Mouse (Mus musculus) kidney, adult 2 months (tissue): ENCODE results near the gene Gast. TPM values are rescaled to one million over a fixed set of nuclear protein-coding genes. Genes with fewer than 3 reads are reported as not detected.
A peak's percentile ranks its signal among the peaks of the same experiment; 100 is the strongest.
"Not testable (repeated sequence)": the region's sequence is repeated elsewhere in the genome, so short reads cannot be mapped to it uniquely, and the experiment has no call there.

Experiments used
- DNase-seq: peaks from one replicate; pipeline ENCODE4 v3.0.0; 2021
- H3K27ac ChIP-seq: fragments of 200-500 bp; 2 replicates; pipeline ENCODE4 v1.5.1; 2012; ENCODE audit warnings: low read depth, low read length, control low read depth, inconsistent platforms; ENCODE audit not compliant: insufficient read depth
- H3K27me3 ChIP-seq: fragments of 200-500 bp; replicated peaks from 2 replicates; pipeline ENCODE4 v1.6.1; 2012; ENCODE audit warnings: mild to moderate bottlenecking, moderate library complexity, low read length, inconsistent platforms; ENCODE audit not compliant: control insufficient read depth, insufficient read depth
- H3K36me3 ChIP-seq: fragments of 200-500 bp; 2 replicates; pipeline ENCODE4 v1.6.1; 2012; ENCODE audit warnings: mild to moderate bottlenecking, moderate library complexity, low read length, inconsistent platforms; ENCODE audit not compliant: control insufficient read depth, insufficient read depth
- H3K4me1 ChIP-seq: fragments of 200-500 bp; 2 replicates; pipeline ENCODE4 v1.6.1; 2011; ENCODE audit warnings: low read length; ENCODE audit not compliant: control insufficient read depth, insufficient read depth
- H3K4me3 ChIP-seq: fragments of 200-500 bp; 2 replicates; pipeline ENCODE4 v1.5.1; 2011; ENCODE audit warnings: mild to moderate bottlenecking, low read depth, low read length, control low read depth; ENCODE audit not compliant: insufficient read depth
- CTCF ChIP-seq: fragments of 200-500 bp; conservative IDR thresholded peaks from 2 replicates; pipeline ENCODE4 v1.5.1; 2011; ENCODE audit warnings: low read depth, mild to moderate bottlenecking, control low read depth, low read length, moderate library complexity, mixed read lengths; ENCODE audit not compliant: insufficient read depth, insufficient read length
- POLR2A ChIP-seq: fragments of 200-500 bp; IDR thresholded peaks from one replicate; pipeline ENCODE4 v1.6.1; 2011; ENCODE audit warnings: low read depth, low read length, control low read depth
- WGBS: fragments of 180-500 bp; shearing (Covaris S2); methylation state at CpG from one replicate; pipeline ENCODE4 v1.1.7; 2018; 5-methylcytosine and 5-hydroxymethylcytosine counted together
- polyA plus RNA-seq: library from polyadenylated mRNA; depleted of rRNA; stranded (reverse); fragments of >200 nt; gene quantifications from 2 replicates; pipeline ENCODE4 v1.2.3, GENCODE M21; 2012

Gast gene
- polyA plus RNA-seq, 1 experiment, result not detected

- 19% methylated on average over 18 of the region's 18 CpGs for WGBS
- H3K27me3 ChIP-seq, result no peaks in the 10 kb centered on the region
- no peak overlapping the region for H3K4me3 ChIP-seq
- TF ChIP-seq CTCF (peak; percentile 89), POLR2A (no peak)
- peak; percentile 79 for DNase-seq
- no peaks in the 10 kb centered on the region for H3K36me3 ChIP-seq
- no peaks in the 10 kb centered on the region for H3K4me1 ChIP-seq
- H3K27ac ChIP-seq, result no peak overlapping the region
These were observed 35.8 kb upstream of the Gast start for GRCm38 (mm10) chr11:100298274-100299036.

- DNase-seq, result peak; percentile 56
- Histone ChIP-seq H3K4me3 (no peak overlapping the region), H3K36me3 (no peaks in the 10 kb centered on the region), H3K4me1 (no peaks in the 10 kb centered on the region), H3K27me3 (no peaks in the 10 kb centered on the region), H3K27ac (no peak overlapping the region)
- peak; percentile 86 for TF ChIP-seq CTCF
- no peak for TF ChIP-seq POLR2A
- 12% methylated on average over 5 of the region's 5 CpGs for WGBS
These were observed 33.9 kb upstream of the Gast start for GRCm38 (mm10) chr11:100300293-100300692.

DNA sequence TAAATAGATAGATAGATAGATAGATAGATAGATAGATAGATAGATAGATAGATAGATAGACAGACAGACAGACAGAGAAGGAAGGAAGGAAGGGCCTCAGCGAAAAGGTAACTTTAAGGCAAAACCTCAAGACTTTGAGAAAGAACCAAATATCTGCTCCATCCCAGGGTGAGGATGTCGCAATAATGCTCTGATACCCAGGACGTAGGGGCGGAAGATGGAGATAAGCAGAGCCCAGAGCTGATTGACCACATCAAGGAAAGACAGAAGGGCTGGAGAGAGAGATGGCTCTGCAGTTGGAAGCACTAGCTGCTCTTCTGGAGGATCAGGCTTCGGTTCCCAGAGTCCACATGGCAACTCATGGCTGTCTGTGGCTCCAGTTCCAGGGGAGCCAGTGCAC is 32.9 kb upstream of the Gast start:
- DNase-seq, result no peak
- WGBS, result 86% methylated on average over 5 of the region's 5 CpGs
- no peaks in the 10 kb centered on the region for H3K27me3 ChIP-seq
- no peaks in the 10 kb centered on the region for H3K36me3 ChIP-seq
- no peaks in the 10 kb centered on the region for H3K4me1 ChIP-seq
- H3K27ac ChIP-seq, result no peak overlapping the region
- H3K4me3 ChIP-seq, result no peak overlapping the region
- TF ChIP-seq POLR2A (no peak), CTCF (no peak)

- peaks cover 7% of the 10 kb centered on the region; the same call in 1 of the 2 replicates for H3K4me1 ChIP-seq
- H3K36me3 ChIP-seq, result no peaks in the 10 kb centered on the region
- no peaks in the 10 kb centered on the region for H3K27me3 ChIP-seq
- TF ChIP-seq POLR2A, result no peak
- no peak overlapping the region for H3K4me3 ChIP-seq
- DNase-seq, result no peak
- no peak overlapping the region for H3K27ac ChIP-seq
- WGBS, result 88% methylated on average over 5 of the region's 5 CpGs
These were observed 26.3 kb upstream of the Gast start for GRCm38 (mm10) chr11:100307900-100308299.

- WGBS, result 86% methylated on average over 6 of the region's 6 CpGs
- not testable (repeated sequence) for H3K27ac ChIP-seq
These were observed 25.5 kb upstream of the Gast start for GRCm38 (mm10) chr11:100308672-100309071.

GRCm38 (mm10) chr11:100311656-100312055 is 22.6 kb upstream of the Gast start:
- 29% methylated on average over 1 of the region's 1 CpGs for WGBS
- TF ChIP-seq POLR2A (no peak), CTCF (no peak)
- H3K36me3 ChIP-seq, result no peaks in the 10 kb centered on the region
- no peaks in the 10 kb centered on the region for H3K27me3 ChIP-seq
- no peak for DNase-seq
- no peak overlapping the region; the same call in 1 of the 2 replicates for H3K27ac ChIP-seq
- no peak overlapping the region for H3K4me3 ChIP-seq
- peaks cover 13% of the 10 kb centered on the region for H3K4me1 ChIP-seq

More at GRCm38 (mm10) chr11:100308672-100309071, 25.5 kb upstream of the Gast start:
- not testable (repeated sequence) for H3K36me3 ChIP-seq, H3K27me3 ChIP-seq, DNase-seq, H3K4me3 ChIP-seq
- H3K4me1 ChIP-seq, result peaks cover 11% of the 10 kb centered on the region

GRCm38 (mm10) chr11:100312096-100312679 is 22.0 kb upstream of the Gast start:
- 28% methylated on average over 5 of the region's 5 CpGs for WGBS
- Histone ChIP-seq H3K4me1 (peaks cover 13% of the 10 kb centered on the region), H3K36me3 (no peaks in the 10 kb centered on the region), H3K27me3 (no peaks in the 10 kb centered on the region), H3K4me3 (no peak overlapping the region), H3K27ac (no peak overlapping the region; the same call in 1 of the 2 replicates)
- TF ChIP-seq CTCF (no peak), POLR2A (no peak)
- peak; percentile 89 for DNase-seq
